Mouse (Mus musculus) myocyte (in vitro differentiated cells): ENCODE measurements around the gene Zfp472.

ENCODE experiments used
- CEBPB ChIP-seq: IDR thresholded peaks from 2 replicates; pipeline ENCODE4 v1.6.1; 2011; ENCODE audit warnings: mild to moderate bottlenecking, moderate library complexity; ENCODE audit not compliant: poor library complexity, insufficient read depth, severe bottlenecking
- E2F4 ChIP-seq: IDR thresholded peaks from one replicate; pipeline ENCODE4 v1.6.1; 2011; ENCODE audit warnings: mild to moderate bottlenecking, control low read depth, moderate library complexity; ENCODE audit not compliant: insufficient read depth
- MAX ChIP-seq: IDR thresholded peaks from one replicate; pipeline ENCODE4 v1.6.1; 2011; ENCODE audit warnings: low read depth, mild to moderate bottlenecking, control low read depth
- MYOD1 ChIP-seq, 3 experiments: IDR thresholded peaks; one replicate each; pipeline ENCODE4 v1.6.1; 2011; ENCODE audit warnings: control low read depth in 2 of 3, low read depth in 2 of 3, mild to moderate bottlenecking in 2 of 3, moderate library complexity in 1 of 3; ENCODE audit not compliant: insufficient read length in 2 of 3, control insufficient read depth in 1 of 3
- MYOG ChIP-seq, 3 experiments: IDR thresholded peaks; one replicate each; pipeline ENCODE4 v1.6.1; 2011; ENCODE audit warnings: control low read depth in 2 of 3, low read depth in 2 of 3, mild to moderate bottlenecking in 2 of 3; ENCODE audit not compliant: insufficient read length in 2 of 3, control insufficient read depth in 1 of 3, insufficient read depth in 1 of 3
- POLR2A ChIP-seq: IDR thresholded peaks from one replicate; pipeline ENCODE4 v1.6.1; 2011; ENCODE audit warnings: low read depth, mild to moderate bottlenecking, control low read depth, moderate library complexity; ENCODE audit not compliant: insufficient read length
- POLR2AphosphoS2 ChIP-seq: IDR thresholded peaks from one replicate; pipeline ENCODE4 v1.6.1; 2011; ENCODE audit warnings: low read depth, control low read depth; ENCODE audit not compliant: insufficient read length
- TCF12 ChIP-seq: IDR thresholded peaks from one replicate; pipeline ENCODE4 v1.6.1; 2011; ENCODE audit warnings: mild to moderate bottlenecking, control low read depth; ENCODE audit not compliant: poor library complexity, insufficient read depth, severe bottlenecking
- USF1 ChIP-seq: IDR thresholded peaks from one replicate; pipeline ENCODE4 v1.6.1; 2011; ENCODE audit warnings: low read depth, mild to moderate bottlenecking, control low read depth, moderate library complexity

DNA sequence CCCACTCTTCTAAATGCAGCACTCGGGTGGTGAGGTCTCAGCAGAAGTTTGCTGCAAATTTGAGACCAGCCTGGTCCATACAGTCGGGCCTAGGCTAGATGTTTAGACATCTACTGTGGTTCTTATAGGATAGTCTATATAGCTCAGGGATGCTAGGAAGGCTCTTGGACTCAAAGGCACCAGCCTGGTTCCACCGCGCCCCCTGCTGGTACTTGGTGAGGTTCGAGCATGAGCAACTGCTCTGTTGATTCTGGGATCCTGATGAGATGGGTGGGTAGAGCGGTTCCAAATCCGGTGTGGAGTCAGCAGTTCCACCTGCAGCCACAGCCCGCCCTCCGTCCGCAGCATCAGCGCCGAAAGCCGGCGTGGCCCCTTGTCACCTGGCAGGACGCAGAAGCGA, 14.2 kb upstream of the Zfp472 start:
- TF ChIP-seq POLR2A, result no peak
- TF ChIP-seq CEBPB, result no peak
- TF ChIP-seq MAX, result no peak
- TF ChIP-seq MYOG (IDR thresholded peaks at IDR 0.05; ENCODE audit: control insufficient read depth in 1 of 3, insufficient read depth in 1 of 3, insufficient read length in 2 of 3, low read depth in 2 of 3), result no peak
- TF ChIP-seq TCF12, result no peak
- no peak for TF ChIP-seq USF1
- no peak for TF ChIP-seq MYOD1 (IDR thresholded peaks at IDR 0.05; ENCODE audit: control insufficient read depth in 1 of 3, insufficient read length in 2 of 3, low read depth in 2 of 3)
- TF ChIP-seq POLR2AphosphoS2, result no peak
- TF ChIP-seq E2F4, result no peak
